Mouse (Mus musculus): ENCODE results near the gene Usp2. TPM values are rescaled to one million over a fixed set of nuclear protein-coding genes. Genes with fewer than 3 reads are reported as not detected.

Gene Usp2
- polyA plus RNA-seq, 1 experiment from 2014 or later, result 7.3 TPM

- DNase-seq (ENCODE audit: low spot score, missing footprints) (peak; percentile 91), ATAC-seq (ENCODE audit: low FRiP score) (peak; percentile 68)
- no peaks in the 10 kb centered on the region for H3K27me3 ChIP-seq (ENCODE audit: control insufficient read depth, insufficient read depth, low read length)
- H3K4me1 ChIP-seq (ENCODE audit: control insufficient read depth, insufficient read depth, low read length), result peaks cover 29% of the 10 kb centered on the region
- no peaks in the 10 kb centered on the region for H3K36me3 ChIP-seq (ENCODE audit: control insufficient read depth, insufficient read depth, low read length)
- peak overlapping the region; percentile 14 for H3K4me2 ChIP-seq
- H3K27ac ChIP-seq (ENCODE audit: low read depth, low read length), result peak overlapping the region; percentile 67
- no peaks in the 10 kb centered on the region for H3K9me3 ChIP-seq (ENCODE audit: control insufficient read depth, low read length)
- H3K4me3 ChIP-seq (ENCODE audit: low read depth, low read length), result no peak overlapping the region
- peak overlapping the region; percentile 46; the same call in 1 of the 2 replicates for H3K9ac ChIP-seq (ENCODE audit: low read length)
- 20% methylated on average over 4 of the region's 4 CpGs for WGBS
Measured at GRCm38 (mm10) chr9:44072599-44072915, 5.7 kb downstream of the Usp2 start.

GRCm38 (mm10) chr9:44073115-44073514 lies 6.3 kb downstream of the Usp2 start:
- Histone ChIP-seq H3K4me1 (ENCODE audit: control insufficient read depth, insufficient read depth, low read length) (peaks cover 29% of the 10 kb centered on the region), H3K4me2 (peak overlapping the region; percentile 14; the same call in 1 of the 2 replicates), H3K27ac (ENCODE audit: low read depth, low read length) (peak overlapping the region; percentile 45; the same call in 1 of the 2 replicates), H3K9me3 (ENCODE audit: control insufficient read depth, low read length) (no peaks in the 10 kb centered on the region), H3K27me3 (ENCODE audit: control insufficient read depth, insufficient read depth, low read length) (no peaks in the 10 kb centered on the region), H3K36me3 (ENCODE audit: control insufficient read depth, insufficient read depth, low read length) (no peaks in the 10 kb centered on the region), H3K4me3 (ENCODE audit: low read depth, low read length) (no peak overlapping the region), H3K9ac (ENCODE audit: low read length) (peak overlapping the region; percentile 4; the same call in 1 of the 2 replicates)
- ATAC-seq (ENCODE audit: low FRiP score) (no peak), DNase-seq (ENCODE audit: low spot score, missing footprints) (peak; percentile 91)
- WGBS, result 52% methylated on average over 5 of the region's 5 CpGs

DNA sequence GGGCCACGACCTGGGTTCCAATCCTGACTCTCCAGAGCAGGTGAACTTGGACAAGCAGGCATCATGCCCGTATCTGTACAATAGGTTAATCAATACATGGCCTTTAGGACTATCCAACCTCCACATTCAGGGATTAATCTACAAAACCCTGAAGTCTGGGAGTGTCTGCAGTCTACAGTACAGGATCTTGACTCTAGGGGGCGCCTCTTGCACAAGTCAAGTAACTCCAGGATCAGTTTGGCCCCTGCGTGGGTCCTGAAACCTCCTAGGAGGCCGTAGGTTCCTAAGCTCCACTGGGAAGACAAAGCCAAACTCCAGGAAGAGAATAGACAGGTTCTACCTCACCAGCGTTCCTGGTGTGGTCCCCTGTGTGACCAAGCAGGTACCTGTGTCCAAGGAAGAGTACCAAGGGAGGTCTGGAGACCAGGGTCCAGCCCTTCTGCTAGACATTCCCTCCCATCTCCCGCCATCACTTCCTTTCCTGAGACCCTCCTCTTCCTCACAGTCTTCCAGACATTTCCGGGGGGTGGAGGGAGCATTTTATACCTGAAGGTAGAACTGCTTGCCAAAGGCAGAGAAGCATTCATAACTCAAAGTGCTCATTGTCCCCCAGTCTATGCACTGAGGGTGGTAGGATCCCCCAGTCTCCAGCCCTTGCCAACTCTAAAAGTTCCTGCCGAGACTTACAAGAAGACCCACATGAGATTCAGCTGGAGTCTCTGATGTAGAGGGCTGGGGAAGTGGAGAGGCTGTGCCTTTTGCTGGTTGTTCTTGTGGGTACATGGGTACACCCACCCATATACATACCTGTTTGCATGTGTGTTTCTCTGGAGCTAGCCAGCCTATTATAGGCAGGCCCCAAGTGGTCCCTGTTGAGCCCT lies 7.8 kb downstream of the Usp2 start:
- H3K4me3 ChIP-seq (ENCODE audit: low read depth, low read length), result no peak overlapping the region
- H3K9ac ChIP-seq (ENCODE audit: low read length), result no peak overlapping the region
- DNase-seq (ENCODE audit: low spot score, missing footprints) (peak; percentile 81), ATAC-seq (ENCODE audit: low FRiP score) (no peak)
- no peak overlapping the region for H3K4me2 ChIP-seq
- H3K4me1 ChIP-seq (ENCODE audit: control insufficient read depth, insufficient read depth, low read length), result peaks cover 37% of the 10 kb centered on the region
- no peaks in the 10 kb centered on the region for H3K9me3 ChIP-seq (ENCODE audit: control insufficient read depth, low read length)
- H3K27ac ChIP-seq (ENCODE audit: low read depth, low read length), result no peak overlapping the region
- WGBS, result 56% methylated on average over 9 of the region's 9 CpGs
- H3K36me3 ChIP-seq (ENCODE audit: control insufficient read depth, insufficient read depth, low read length), result no peaks in the 10 kb centered on the region
- H3K27me3 ChIP-seq (ENCODE audit: control insufficient read depth, insufficient read depth, low read length), result no peaks in the 10 kb centered on the region

DNA sequence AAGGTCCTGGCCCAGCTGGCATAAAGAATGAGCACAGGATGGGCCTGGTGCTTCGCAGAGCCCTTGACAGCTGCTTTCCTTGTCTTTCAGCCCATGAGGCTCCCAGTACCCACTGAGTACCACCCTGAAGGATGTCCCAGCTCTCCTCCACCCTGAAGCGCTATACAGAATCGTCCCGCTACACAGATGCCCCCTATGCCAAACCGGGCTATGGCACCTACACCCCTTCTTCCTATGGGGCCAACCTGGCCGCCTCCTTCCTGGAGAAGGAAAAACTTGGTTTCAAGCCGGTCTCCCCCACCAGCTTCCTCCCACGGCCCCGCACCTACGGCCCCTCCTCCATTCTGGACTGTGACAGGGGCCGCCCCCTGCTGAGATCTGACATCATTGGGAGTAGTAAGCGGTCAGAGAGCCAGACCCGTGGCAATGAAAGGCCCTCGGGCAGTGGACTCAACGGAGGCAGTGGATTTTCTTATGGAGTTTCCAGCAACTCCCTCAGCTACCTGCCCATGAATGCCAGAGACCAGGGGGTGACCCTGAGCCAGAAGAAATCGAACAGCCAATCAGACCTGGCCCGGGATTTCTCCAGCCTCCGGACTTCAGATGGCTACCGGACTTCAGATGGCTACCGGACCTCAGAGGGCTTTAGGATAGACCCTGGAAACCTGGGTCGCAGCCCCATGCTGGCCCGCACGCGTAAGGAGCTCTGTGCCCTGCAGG lies 8.6 kb downstream of the Usp2 start:
- Histone ChIP-seq H3K4me1 (ENCODE audit: control insufficient read depth, insufficient read depth, low read length) (peaks cover 37% of the 10 kb centered on the region), H3K4me2 (no peak overlapping the region), H3K36me3 (ENCODE audit: control insufficient read depth, insufficient read depth, low read length) (no peaks in the 10 kb centered on the region), H3K9me3 (ENCODE audit: control insufficient read depth, low read length) (no peaks in the 10 kb centered on the region), H3K27ac (ENCODE audit: low read depth, low read length) (no peak overlapping the region), H3K9ac (ENCODE audit: low read length) (no peak overlapping the region), H3K4me3 (ENCODE audit: low read depth, low read length) (no peak overlapping the region), H3K27me3 (ENCODE audit: control insufficient read depth, insufficient read depth, low read length) (no peaks in the 10 kb centered on the region)
- DNase-seq (ENCODE audit: low spot score, missing footprints), result peak; percentile 80
- no peak for ATAC-seq (ENCODE audit: low FRiP score)
- WGBS, result 80% methylated on average over 24 of the region's 24 CpGs

GRCm38 (mm10) chr9:44075996-44076763 lies 9.4 kb downstream of the Usp2 start:
- H3K27me3 ChIP-seq (ENCODE audit: control insufficient read depth, insufficient read depth, low read length), result no peaks in the 10 kb centered on the region
- peaks cover 31% of the 10 kb centered on the region for H3K4me1 ChIP-seq (ENCODE audit: control insufficient read depth, insufficient read depth, low read length)
- WGBS, result 70% methylated on average over 16 of the region's 16 CpGs

DNA sequence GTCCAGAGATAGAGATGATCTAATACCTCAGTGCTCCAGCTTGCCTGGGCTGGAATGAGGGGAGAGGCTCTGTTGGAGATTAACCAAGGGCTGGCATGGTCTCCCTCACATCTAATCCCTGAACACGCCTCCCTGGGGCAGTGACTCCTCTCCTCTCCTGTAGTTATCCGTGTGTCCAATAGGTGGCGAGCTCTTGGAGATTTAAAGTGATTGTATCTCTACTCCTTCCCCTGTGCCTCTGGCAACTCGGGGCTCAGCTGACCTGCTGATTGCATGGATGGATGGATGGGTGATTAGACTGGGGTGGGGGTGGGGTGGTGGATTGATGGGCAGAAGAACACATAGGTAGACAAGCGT lies 9.9 kb downstream of the Usp2 start:
- no peaks in the 10 kb centered on the region for H3K36me3 ChIP-seq (ENCODE audit: control insufficient read depth, insufficient read depth, low read length)
- DNase-seq (ENCODE audit: low spot score, missing footprints), result peak; percentile 94
- no peak overlapping the region for H3K4me2 ChIP-seq
- H3K9ac ChIP-seq (ENCODE audit: low read length), result no peak overlapping the region
- H3K27me3 ChIP-seq (ENCODE audit: control insufficient read depth, insufficient read depth, low read length), result no peaks in the 10 kb centered on the region; the same call in 1 of the 2 replicates
- no peak overlapping the region for H3K4me3 ChIP-seq (ENCODE audit: low read depth, low read length)
- 9% methylated on average over 5 of the region's 5 CpGs for WGBS
- H3K4me1 ChIP-seq (ENCODE audit: control insufficient read depth, insufficient read depth, low read length), result peaks cover 25% of the 10 kb centered on the region
- H3K9me3 ChIP-seq (ENCODE audit: control insufficient read depth, low read length), result no peaks in the 10 kb centered on the region
- H3K27ac ChIP-seq (ENCODE audit: low read depth, low read length), result no peak overlapping the region
- ATAC-seq (ENCODE audit: low FRiP score), result no peak

More at GRCm38 (mm10) chr9:44075996-44076763, 9.4 kb downstream of the Usp2 start:
- Histone ChIP-seq H3K27ac (ENCODE audit: low read depth, low read length) (no peak overlapping the region), H3K4me3 (ENCODE audit: low read depth, low read length) (no peak overlapping the region), H3K36me3 (ENCODE audit: control insufficient read depth, insufficient read depth, low read length) (no peaks in the 10 kb centered on the region), H3K9ac (ENCODE audit: low read length) (no peak overlapping the region), H3K9me3 (ENCODE audit: control insufficient read depth, low read length) (no peaks in the 10 kb centered on the region), H3K4me2 (no peak overlapping the region)
- DNase-seq (ENCODE audit: low spot score, missing footprints), result peak; percentile 78
- ATAC-seq (ENCODE audit: low FRiP score), result no peak

DNA sequence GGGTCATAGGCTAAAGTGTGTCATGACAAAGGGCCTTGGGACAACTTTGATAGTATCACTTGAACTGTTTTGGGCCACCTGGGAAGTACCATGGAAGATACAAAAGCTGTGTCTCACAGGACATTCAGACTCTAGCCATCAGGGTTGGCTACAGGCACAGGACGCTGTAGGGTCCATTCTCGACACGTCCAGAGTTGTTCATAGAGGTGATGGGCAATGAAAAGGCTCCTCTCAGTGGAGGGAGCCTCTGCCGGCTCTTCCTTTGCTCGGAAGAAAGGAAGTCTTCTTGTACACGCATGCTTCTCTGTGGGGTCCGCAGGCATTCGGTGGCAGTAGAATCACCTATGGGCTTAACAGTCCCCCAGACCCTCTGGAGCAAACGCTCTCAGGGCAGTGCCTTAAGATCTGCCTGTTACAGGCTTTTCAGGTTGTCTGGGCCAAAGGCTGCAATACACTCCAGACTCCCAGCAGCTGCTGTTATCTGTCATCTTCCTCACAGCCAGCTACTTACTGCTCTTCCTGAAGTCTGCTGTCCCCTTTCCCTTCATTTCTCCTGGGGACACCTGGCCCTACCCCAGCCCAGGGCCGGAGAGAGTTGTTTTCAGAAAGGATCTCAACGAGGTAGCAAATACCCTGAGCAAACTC lies 10.6 kb downstream of the Usp2 start:
- H3K4me3 ChIP-seq (ENCODE audit: low read depth, low read length), result no peak overlapping the region
- H3K4me1 ChIP-seq (ENCODE audit: control insufficient read depth, insufficient read depth, low read length), result peaks cover 18% of the 10 kb centered on the region
- no peak overlapping the region for H3K4me2 ChIP-seq
- 86% methylated on average over 11 of the region's 11 CpGs for WGBS
- H3K9me3 ChIP-seq (ENCODE audit: control insufficient read depth, low read length), result no peaks in the 10 kb centered on the region
- ATAC-seq (ENCODE audit: low FRiP score), result no peak
- H3K27me3 ChIP-seq (ENCODE audit: control insufficient read depth, insufficient read depth, low read length), result peaks cover 4% of the 10 kb centered on the region; the same call in 1 of the 2 replicates
- H3K36me3 ChIP-seq (ENCODE audit: control insufficient read depth, insufficient read depth, low read length), result no peaks in the 10 kb centered on the region
- H3K9ac ChIP-seq (ENCODE audit: low read length), result no peak overlapping the region
- DNase-seq (ENCODE audit: low spot score, missing footprints), result no peak
- no peak overlapping the region for H3K27ac ChIP-seq (ENCODE audit: low read depth, low read length)

- Histone ChIP-seq H3K9ac (ENCODE audit: low read length) (no peak overlapping the region), H3K36me3 (ENCODE audit: control insufficient read depth, insufficient read depth, low read length) (no peaks in the 10 kb centered on the region), H3K27me3 (ENCODE audit: control insufficient read depth, insufficient read depth, low read length) (peaks cover 4% of the 10 kb centered on the region; the same call in 1 of the 2 replicates), H3K4me1 (ENCODE audit: control insufficient read depth, insufficient read depth, low read length) (peaks cover 10% of the 10 kb centered on the region), H3K9me3 (ENCODE audit: control insufficient read depth, low read length) (no peaks in the 10 kb centered on the region), H3K4me3 (ENCODE audit: low read depth, low read length) (no peak overlapping the region), H3K27ac (ENCODE audit: low read depth, low read length) (no peak overlapping the region), H3K4me2 (no peak overlapping the region)
- ATAC-seq (ENCODE audit: low FRiP score) (no peak), DNase-seq (ENCODE audit: low spot score, missing footprints) (no peak)
- 82% methylated on average over 10 of the region's 10 CpGs for WGBS
Measured at GRCm38 (mm10) chr9:44078136-44078797, 11.4 kb downstream of the Usp2 start.
